Mouse (Mus musculus) spleen, postnatal 36 days (tissue): ENCODE measurements around the gene Palm.

Experiments
- DNase-seq, 2 experiments: peaks; one replicate each; pipeline ENCODE4 v3.0.0; 2022; ENCODE audit warnings: low spot score in 2 of 2, mixed read lengths in 1 of 2

Palm gene

DNA sequence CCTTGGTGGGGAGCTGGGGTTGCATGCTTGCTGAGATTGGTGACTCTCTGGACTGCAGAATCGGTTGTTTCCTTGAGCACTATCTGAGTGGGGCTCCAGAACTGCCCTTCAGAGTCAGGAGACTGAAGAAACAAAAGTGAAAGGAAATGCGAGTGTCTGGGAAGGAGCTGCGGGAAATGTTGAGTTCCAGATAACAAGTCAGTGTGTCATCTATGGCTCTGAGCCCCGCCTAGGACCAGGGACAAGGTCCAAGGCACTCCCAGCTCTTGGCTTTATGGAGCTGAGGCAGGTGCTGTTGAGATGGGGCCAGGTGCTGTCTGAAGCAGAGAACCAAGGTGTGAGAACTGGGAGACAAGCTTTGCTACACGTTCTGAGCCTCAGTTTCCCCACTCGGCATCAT lies 31.0 kb downstream of the Palm start:
- DNase-seq = no peak

DNA sequence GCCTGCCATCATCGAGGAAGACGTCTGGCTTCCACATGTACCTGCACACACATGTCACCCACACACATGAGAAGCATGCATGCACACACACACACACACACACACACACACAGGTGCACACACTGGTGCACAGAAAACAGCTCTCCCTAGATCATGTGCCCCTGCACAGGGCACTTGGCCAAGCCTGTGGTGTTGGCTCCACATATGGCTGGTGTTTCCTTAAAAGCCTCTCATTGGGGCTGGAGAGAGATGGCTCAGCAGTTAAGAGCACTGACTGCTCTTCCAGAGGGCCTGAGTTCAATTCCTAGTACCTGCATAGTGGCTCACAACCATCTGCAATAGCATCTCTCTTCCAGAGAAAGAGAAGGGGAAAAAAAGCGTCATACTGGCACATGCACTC lies 38.2 kb downstream of the Palm start:
- DNase-seq = no peak

DNA sequence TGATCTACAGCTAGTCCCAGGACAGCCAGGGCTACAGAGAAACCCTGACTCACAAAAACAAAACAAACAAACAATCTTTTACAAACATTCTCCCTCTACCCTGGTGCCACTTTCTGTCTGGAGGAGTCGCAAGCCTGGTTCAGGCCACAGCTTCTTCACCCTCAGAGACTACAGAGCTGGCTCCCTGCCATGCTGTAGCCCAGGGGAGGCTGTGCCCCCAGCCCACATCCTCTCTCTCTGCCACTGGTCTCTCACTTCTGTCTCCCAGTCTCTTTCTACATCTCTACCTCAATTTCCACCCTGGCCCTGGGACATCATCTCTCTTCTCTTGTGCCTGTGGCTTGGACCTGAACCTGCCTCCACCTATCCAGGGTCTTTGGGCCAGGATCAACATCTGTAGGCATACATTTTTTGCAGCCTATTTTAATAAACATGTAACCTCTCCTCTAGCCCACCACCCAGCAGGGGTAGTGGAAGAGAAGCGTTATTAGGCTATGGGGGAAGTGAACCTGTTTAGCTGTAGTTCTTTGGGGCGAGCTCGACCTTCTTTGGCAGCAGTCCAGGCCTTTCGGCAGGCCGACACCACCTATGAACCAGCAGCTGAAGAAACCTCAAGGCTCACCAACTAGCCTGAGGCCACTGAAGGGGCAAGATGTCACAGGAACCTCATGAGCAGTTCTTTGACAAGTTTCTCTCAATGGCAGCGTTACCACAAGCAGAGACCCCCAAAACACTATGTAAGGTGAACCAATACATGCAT lies 38.8 kb downstream of the Palm start:
- DNase-seq = peak in 1 of 2 experiments; percentile 22

DNA sequence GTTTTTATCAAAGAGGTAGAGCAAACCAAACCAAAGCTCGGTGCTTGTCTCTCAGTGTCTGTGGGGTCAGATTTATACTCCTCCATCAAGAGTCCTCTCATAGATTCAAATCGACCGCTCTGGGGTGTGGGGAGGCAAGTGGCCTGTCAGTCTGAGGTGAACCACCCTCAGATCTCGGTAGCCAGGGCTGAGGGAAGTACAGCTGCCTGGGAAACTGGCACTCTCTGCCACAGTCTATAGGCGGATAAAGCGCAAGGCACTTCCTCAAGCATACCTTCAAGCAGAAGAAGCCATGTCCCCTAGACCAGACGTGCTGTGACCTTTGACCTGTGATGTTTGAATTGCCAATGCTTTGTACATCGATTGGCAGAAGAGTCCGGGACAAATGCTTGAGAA lies 39.4 kb downstream of the Palm start:
- DNase-seq = no peak

DNA sequence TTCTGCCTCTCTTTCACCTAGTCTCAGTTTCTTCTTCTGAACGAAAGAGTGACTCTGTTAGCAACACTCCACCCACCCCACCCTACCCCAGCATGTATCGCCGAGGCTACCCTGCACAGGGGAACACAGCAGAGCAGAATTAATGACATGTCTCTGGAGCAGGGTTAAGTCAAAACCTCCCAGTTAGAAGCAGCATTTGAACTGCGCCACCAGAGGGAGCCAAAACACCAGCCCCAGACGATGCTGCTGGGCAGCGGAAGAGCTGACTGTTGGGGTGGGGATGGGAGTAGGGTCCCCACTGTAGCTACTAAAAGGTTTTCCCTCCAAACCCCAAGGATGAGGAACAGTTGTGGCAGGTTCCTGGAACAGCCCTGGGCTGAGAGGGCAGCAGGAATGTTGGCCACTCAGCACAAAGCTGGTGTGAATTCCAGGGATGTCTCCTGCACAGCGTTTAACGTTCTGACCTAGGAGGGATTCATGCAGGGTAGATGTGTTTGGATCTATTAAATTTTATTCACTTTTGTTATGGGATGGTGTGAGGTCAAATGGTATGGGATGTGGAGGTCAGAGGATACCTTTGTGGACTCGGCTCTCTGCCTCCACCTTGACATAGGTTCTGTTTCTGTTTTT lies 41.5 kb downstream of the Palm start:
- DNase-seq = peak; percentile 66 to 67

DNA sequence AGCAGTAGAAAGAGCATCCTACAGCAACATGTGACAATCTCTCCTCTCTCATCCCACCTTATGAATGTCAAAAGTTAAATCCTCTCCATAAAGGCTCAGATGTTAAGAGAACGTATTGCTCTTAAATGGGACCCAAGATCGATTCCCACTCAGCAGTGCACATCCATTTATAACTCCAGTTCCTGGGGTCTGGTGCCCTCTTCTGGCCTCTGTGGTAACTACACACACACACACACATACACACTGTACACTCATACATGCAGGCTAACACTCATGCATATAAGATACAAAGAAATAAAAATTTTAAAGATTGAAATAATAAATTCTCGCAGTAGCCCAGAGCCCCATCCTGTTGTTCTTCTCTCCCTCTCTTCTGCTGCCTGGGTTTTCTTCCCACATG lies 43.5 kb downstream of the Palm start:
- no peak for DNase-seq

DNA sequence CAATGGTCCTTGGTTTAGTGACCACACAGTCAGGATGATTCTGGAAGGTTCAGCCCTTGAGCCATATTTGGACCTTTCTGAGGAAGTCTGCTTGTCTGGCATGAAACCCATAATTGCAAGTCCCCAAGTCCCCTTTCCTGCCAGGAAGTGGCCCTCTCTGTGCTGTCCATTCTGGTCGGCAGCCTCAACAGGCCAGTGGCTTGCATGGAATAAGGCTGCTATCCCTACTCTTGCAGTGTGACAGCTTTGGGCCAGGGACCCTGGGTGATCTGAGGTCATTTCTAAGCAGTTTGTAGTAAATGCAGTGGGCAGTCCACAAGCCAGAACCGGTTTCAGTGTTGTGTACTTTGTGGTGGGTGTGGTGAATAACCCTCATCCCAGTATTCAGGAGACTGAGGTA lies 44.8 kb downstream of the Palm start:
- no peak for DNase-seq

DNA sequence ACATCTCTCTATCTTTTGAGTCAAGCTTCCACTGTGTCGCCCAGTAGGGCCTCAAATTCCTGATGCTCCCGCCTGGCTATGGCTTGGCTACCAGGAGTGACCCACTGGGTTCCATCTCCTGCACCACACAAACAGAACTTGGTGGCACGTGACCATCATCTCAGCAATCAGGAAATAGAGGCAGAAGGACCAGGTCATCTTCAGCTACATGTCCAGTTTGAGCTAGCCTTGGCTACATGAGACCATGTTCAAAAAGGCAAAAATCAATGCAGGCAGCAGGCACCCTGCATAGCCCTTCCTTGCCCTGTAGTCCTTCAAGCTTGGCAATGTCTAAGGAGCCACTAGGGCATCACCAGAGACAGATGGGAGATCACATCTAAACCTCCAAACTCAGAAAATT lies 46.7 kb downstream of the Palm start:
- no peak for DNase-seq

DNA sequence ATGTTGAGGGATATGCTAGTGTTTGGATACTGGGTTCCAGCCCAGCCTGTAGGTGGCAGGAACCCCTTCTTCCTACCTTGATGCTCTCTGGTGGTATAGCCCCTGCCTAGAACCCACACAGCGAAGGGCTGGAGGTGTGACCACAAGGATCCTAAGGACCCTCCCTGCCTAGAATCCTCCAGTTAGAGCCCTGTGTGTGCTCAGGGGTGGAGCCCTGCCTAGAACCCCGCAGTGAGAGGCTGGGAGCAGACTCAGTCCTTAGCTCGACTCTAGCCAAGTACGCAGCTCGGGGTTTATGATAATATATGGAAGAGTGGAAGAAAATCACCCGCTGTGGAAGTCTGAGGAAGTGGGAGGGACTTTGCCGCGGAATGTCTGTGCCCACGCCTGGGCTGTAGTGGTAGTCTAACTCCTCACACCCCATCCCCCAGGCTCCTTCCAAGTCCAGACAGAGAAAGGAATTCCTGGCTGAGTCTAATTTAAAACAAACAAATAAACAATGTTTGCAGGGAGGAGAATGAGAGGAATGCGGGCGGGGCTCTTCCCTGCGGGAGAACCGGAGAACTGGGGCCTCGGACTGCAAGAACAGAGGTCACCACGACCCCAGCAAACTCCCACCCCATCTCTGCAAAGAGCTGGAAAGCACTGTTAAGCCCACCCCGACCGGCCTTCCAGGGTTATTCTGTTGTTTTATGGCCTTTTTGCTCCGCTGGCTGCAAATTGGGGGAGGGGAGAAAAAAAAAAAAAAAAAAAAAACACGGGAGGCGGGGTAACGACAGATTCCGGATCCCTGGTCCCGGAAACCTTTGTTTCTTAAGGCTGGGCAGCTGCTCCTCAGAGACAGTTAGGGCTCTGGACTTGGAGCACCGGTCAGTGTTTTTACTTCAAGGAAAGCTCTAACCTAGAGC lies 47.5 kb downstream of the Palm start:
- DNase-seq = no peak

DNA sequence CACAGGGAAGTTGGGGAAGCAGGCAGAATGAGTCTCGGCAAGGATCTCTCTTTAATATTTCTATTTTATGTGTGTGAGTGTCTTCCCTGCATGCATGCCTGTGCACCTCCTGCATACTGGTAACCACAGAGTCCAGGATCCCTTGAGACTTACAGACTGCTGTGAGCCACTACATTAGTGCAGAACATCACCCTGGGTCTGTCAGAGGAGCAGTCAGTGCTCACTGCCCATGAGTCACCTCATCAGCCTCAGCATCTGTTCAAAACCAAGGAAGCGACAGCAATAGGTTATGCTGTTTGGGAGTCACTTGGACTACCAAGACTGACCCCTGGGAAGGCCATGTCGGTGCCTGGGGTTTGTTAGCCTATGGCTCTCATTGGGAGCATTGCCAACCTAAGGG lies 49.0 kb downstream of the Palm start:
- DNase-seq = no peak

DNA sequence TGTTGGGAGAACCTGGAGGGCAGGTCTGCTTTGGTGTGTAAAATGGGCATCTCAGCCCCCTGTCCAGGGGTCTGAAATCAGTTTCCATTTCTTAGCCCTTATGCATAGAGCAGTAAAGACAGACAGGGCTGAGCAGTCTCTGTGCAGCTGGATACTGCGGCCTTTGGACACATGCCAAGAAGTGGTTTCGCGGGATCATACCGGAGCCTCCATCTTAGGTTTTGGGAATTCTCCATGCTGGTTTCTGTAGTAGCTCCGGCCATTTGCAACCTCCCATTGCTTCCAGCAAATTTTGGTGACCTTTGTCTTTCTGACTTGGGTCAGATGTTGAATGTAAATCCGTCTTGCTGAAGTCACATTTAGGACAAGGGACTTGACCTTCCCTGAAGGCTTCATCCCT lies 50.1 kb downstream of the Palm start:
- no peak for DNase-seq

DNA sequence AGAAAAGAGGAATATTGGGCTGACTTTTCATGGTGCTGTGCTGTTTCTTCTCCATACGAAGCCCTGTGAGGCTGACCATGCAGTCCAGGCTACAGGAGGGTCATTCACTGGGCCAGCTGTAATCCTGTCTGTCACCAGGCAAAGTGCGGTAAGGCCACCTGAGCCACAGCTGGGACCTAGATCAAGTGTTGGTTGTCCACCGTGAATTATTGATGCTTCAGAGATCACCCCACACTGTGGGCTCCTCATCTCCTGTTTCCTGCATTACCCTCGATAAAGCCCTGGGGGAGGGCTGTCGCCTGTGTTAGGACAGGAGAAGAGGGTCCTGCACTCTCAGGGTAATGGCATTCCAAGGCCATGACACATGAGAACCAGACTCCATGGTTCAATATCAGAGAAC lies 53.2 kb downstream of the Palm start:
- DNase-seq = no peak

DNA sequence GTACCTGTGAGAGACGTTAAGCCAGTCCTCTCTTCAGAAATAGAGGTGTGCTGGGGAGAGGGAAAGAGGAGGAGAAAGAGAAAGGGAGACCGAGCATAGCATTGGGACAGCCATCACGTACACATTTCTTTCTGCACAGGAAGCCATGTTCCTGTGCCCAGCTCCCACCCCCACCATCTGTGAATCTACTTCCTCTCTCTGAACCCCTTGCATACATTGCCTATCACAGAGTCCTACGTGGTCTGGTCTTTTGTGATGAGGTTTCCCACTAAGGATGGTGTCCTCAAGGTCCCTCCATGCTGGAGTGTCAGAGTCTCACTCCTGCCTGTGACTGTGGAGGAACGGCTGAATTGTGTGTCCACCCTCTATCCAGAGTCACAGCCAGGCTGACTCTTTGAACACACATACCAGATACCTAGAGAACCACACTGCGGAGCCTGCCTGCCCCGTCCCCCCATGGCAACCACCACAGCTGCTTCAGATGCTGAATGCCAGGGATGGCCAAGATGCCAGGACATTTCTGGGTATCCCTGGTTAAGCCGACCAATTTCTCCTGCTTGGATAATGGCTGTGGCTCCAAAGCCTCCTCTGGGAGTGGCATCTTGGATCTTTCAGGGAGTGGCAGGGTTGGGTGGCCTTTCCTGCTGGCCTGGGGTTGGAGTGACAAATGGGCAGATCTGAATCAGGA lies 56.7 kb downstream of the Palm start:
- DNase-seq = peak in 1 of 2 experiments; percentile 52

DNA sequence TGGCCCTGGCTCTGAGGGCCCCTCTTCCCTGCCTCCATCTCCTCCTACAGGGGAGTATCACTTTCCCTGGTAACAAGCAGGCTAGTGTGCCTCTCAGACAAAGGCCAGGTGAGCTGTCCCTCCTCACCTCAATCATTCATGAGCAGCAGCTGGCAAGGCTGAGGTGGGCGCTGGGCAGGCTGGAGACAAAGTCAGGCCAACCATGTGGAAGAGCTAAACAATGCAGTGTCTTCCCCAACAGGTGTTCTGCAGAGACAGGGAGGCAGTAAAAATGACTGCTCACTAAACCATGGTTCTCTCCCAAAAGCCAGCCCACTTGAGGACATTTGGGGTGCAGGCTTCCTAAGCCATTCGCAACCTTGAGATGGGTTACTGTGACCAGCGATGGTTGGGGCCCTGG lies 58.3 kb downstream of the Palm start:
- DNase-seq = no peak

DNA sequence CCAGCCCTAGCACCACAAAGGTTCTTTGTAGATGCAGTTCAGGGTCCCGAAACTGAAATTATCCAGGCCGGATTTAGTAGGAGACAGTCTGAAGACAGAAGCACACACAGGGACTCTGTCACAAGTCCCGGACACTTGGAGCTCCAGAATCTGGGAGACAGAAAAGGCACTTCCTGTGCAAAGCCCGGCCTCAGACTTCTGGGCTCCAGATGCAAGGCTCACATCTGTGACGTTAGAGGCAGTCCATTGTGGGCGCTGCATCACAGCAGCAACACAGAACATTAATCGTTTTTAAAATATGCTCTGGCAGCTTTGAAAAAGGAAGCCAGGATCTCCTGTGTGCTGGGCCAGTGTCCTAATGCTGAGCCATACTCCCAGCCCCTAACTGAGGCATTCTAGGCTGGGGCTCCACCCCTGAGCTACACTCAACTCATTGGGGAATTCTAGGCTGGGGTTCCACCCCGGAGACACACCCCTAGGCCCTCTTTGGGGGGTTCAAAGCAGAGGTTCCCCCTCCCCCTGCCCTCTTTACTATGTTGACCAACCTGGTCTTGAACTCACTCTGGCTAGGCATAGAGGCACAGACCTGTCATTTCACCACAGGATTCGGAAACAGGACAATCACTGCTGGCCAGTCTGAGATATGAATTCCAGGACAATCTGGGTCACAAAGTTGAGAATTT lies 58.9 kb downstream of the Palm start:
- DNase-seq = no peak

DNA sequence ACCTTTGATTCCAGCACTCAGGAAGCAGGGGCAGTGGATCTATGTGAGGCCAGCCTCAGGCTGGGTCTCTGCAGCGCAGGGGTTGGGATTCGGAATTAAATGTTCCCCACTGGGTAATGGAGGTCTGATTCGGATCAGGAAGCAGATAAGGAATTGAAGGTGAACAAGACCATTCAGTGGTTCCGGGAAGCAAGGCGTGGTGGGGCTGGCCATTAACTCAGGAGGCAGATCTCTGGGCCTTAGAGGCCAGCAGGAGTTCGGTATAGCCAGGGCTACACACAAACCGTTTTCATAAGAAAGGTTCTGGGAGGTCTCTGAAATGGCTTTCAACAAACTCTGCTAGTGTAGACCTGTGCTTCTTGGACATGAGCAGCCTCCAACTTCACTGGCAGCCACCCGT lies 59.5 kb downstream of the Palm start:
- no peak for DNase-seq

DNA sequence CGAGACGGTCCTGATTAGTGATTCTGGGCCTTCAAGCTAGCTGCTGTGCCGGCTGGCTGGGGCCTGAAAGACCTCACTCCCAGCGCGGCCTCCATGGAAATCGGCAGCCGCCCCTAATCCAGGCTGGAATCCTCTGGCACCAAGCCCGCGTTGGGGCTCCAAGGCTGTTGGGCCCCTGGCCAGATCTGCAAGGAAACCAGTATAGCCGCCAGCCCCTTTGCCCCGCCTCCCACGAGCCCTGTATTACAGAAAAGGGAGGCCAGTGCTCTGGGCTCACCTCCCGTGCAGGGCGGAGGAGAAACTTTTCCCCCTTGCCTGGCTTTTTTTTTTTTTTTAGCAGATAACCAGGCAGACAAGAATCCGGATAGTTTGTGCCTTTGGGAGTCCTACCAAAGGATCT lies 60.0 kb downstream of the Palm start:
- peak; percentile 68 to 75 for DNase-seq

DNA sequence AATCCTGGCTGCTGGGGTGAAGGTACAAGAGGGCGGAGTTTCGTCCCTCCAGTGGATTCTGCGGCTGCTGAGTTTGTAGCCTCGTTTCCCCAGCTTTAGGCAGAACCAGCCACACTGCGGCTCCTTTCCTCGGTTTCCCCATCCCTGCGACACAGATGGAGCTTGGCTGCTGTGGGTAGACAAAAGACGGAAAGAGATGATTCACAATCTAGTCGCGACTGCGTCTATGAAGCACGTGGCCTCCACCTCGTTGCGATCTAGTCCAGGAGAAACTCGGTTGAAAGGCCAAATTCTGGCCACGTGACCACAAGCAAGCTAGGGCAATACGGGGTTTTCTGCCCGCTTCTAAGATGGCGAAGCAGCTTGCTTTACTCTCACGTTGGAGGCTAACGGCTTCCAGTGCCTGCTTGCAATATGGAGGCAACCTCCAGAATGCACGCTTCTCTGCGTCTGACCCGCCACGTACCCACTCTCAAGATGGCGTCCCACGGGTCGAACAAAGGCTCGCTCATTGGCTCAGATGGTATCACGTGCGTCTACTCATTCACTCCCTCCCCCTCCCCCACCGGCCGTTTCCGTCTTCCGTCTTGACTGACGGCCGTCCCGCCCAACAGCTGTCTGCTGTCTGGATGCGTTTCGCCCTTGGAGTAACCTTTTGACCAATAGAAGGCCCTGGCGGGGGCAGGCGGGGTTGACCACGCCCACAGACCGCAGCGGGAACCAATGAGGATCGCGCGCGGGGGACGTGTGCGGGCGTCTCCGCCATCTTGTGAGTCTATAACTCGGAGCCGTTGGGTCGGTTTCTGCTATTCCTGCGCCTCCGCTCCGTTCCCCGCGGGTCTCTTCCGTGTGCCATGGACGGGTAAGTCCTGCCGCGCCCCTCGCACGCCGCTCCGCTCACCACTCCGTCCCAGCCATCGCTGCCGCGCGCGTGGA lies 60.8 kb downstream of the Palm start, which contains the start of gene Ptbp1:
Gene Ptbp1, plus strand, starts transcription at position 568 of the 936 bp plus-strand sequence.
- peak; percentile 99 to 100 for DNase-seq

DNA sequence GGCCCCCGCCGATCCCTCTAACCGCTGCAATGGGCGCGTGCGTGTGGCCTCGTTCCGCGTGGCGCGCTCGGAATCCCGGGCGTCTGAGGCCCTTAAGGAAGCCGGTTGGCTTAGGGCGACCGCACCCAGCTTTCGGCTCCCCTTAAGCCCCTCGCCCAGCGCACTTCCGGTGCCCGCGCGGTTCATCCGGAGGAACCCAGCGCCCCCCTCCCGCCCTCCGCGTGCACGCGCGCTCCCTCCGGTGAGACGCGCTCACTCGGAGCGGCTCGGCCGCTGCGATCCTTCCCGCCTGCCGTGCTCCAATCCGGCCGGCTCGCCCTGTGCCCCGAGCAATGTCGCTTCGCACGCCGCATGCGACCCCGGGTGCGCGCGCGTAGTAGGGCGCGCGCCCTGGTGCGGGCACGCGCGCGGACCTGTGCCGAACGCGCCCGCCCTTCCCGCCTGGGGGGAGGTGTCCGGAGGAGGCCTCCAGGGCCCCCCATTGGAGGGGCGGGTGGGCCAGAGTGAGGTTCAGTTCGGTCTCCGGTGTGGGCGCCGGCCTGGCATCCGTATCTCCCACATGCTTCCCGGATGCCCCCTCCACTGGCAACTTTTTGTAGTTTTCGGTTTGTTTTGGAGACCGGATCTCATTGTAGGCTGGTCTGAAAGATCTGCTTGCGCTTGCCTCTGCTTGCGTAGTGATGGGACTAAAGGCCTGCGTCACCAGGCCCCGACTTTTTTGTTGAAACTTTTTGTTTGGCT lies 61.6 kb downstream of the Palm start:
- peak; percentile 74 to 77 for DNase-seq
